Mouse (Mus musculus) cerebellum, adult 18-20 months (tissue): ENCODE measurements at regions not wholly inside any gene's neighbourhood (a gene's known extent, or its start where the extent isn't known, plus 50 kb on each side); places are given as distances from the start of the nearest gene placed in this dataset.

Experiments
- DNase-seq, 2 experiments: peaks; one replicate each; pipeline ENCODE4 v3.0.0; 2021

DNA sequence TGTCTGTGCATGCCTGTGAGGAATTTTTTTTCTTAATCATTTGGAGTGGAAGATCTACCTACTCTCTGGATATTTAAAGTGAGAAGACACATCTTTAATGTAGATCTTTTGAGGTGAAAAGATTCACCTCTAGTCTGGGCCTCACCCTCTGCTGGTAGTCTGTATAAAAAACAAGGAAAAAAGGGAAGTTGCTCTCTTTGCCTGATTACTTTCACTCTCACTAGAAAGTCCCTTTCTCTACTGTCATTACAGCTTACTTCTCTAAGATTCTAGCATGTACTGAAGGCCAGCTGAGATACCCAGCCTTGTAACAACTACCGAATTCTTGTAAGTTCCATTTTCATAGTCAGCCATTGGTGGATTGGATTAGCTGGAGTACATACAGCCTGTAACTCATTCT is 3791.9 kb downstream of the 9330182O14Rik start:
- DNase-seq, result no peak

GRCm38 (mm10) chr15:43933608-43934007 is 3799.4 kb downstream of the 9330182O14Rik start:
- DNase-seq, result no peak

GRCm38 (mm10) chr15:43940424-43940823 is 3806.3 kb downstream of the 9330182O14Rik start:
- DNase-seq, result no peak

GRCm38 (mm10) chr15:43940905-43941304 is 3806.7 kb downstream of the 9330182O14Rik start:
- no peak for DNase-seq

GRCm38 (mm10) chr15:43942002-43942660 is 3808.0 kb downstream of the 9330182O14Rik start:
- no peak for DNase-seq

DNA sequence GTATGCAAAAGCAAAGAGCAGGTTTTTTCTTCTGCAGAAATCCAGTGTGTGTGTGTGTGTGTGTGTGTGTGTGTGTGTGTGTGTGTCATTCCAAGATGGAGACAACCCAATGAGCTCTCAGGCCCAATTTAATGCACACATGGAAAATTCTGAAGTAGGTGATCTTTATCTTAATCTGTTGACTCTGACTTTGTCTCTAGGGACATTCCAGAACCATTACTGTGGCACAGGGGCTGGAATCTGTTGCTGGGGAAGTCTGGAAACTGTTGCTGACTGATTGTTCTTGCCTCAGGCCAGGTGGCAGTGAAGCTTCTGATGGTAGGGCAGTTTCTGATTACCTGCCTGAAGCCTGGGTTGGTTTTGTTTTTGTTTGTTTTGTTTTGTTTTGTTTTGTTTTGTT is 3850.8 kb downstream of the 9330182O14Rik start:
- no peak for DNase-seq

- peak in 1 of 2 experiments; percentile 7 for DNase-seq
Measured at GRCm38 (mm10) chr15:43991229-43991628, 3857.1 kb downstream of the 9330182O14Rik start.

DNA sequence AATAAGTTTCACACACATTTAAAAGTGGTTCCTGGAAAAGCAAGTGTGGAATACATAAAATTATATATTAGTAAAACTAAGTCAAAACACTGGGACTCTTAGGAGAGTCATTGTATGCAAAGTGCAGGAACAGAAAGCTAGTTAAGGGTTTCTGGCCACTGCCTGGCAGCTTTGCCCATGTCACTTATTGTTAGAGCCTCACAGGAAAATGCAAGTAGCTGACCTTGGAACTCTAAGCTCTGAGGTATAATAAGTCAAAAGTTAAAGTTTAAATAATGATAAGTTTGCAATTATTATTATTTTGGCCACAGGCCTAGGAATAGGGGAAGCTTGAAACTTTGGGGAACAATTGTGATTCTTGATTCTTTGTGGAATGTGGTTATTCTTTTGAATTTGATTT is 3858.8 kb downstream of the 9330182O14Rik start:
- DNase-seq, result no peak

DNA sequence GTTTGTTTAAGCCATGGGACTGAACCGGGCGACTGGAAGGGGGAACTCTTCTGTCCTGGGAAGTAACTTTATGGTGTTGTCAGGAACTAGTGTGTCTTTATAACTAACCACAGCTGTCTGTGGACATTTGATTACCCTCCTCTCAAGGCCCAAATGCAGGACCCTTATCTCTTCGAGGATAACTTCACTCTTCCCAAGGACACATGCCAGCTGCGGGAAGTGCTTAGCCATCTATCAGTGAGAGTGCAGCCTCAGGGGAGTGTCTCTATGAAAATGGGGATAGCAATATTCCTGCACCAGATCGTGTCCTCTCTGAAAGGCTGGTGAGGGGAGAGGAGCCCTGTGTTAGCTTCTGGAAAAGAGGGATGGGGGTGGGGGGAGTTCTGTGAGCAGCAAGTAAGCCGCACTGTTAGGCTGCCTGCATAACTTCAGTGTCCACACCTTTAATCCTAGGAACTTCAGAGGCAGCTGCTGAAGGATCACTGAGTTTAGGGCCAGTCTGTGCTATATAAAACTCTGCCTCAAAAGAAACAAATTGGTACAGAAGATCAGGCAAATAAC is 3892.4 kb downstream of the 9330182O14Rik start:
- DNase-seq, result no peak

DNA sequence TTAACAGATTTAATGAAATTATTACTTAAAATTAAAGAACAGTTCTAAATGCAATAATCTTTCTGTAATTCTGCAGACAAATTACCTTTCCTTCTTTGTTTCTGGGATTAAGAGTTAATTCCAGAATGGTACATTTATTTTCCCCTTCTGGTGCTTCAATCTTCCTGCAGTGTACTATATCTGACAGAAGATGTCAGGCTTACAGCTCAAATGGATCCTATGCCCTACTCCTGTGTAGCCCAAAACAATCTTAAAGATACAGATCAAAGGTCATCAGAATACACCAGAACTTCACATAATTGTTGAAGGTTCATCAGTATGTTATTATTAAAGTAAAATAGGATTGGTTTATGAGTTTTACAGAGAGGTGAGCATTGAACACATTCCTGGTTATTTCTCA is 3901.7 kb downstream of the 9330182O14Rik start:
- DNase-seq, result no peak

DNA sequence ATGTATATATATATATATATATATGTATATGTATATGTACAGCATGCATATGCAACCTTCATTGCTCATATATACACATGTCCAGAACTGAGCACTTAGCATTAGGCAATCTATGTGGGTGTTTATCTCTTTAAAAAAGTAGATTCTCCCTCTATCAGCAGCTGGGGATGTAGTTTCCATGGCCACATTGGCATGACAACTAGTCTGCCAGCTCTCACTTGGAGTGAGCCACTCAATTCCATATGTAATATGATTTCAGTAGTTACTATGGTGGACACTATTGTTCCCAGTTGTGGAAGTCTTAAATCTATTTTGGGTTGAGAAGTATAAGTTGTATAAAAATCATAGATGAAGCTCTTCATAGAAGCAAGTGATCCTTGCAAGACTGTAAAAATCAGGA is 3903.7 kb downstream of the 9330182O14Rik start:
- no peak for DNase-seq

DNA sequence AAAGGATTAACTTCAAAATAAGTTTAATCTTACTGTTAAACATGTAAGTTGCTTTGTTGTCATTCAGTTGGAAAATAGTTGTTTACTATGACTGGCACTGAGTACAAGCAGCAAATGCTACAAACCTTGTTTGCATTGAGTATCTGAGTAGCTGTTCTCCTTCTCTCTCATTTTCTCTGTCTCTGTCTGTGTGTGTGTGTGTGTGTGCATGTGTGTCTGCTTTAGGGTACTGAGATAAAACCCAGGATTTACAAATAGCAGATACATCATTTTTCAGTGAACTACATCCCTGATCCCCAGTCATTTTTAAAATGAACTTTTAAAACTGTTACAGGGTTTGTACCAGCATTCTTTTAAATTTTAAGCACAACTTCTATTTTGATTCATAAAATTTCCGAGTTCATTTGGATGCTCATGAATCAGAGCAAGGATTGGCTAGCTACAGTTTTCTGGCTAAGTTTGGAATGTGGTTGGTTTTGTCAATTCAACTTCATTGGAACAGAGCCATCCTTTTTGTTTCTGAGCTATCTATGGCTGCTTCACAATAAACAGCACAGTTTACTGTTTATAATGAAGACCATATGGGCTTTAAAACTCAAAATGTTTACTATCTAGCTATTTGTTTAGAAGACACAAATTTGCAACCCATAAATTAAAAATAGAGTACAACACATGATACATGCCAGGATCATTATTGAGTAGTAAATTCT is 3916.6 kb downstream of the 9330182O14Rik start:
- no peak for DNase-seq

DNA sequence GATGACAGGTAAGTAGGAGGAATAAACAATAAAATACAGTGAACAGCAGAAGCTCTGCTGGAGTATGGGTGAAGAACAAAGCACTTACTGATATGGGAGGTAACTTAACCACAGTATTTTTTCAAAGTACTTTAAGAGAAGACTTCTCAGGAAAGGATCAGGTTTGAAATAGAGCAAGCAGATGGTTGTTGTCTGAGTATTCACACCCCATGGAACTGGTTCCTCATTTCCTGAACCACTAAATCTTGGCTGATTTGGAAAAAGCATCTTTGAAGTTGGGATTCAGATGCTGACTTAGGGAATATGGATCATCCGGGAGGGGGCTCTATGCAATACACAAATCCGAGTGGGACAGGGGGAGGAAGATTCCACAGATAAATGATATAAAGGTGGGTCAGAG is 3930.7 kb downstream of the 9330182O14Rik start:
- DNase-seq, result no peak

GRCm38 (mm10) chr15:44083680-44084079 is 3949.5 kb downstream of the 9330182O14Rik start:
- no peak for DNase-seq

DNA sequence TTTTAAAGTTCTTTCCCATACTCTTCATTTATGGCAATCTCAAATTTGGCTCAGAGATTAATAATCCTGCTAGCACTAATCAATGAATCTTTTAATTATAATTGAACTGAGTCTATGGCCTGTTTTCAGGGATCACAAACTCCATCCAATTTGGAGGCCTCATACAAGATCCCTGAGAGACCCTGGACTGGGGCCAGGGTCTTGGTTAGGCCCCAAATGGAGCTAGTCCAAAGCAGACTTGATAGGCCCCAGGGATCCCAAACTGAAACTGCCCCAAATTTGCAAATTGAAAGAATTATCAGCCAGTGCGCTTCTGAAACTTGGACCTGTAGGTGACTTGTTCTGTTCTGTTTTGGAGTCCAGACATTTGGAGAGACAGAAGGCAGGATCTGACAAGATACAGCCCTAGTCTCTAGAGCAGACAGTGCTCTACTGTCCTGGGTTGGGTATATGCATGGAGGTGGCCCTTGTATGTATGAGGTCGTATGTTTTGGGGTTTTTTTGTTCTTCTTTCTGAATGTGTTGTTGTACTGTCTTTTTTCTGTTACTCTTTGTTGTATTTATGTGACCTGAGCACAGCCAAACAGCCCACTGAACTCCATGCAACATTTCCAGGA is 3978.3 kb downstream of the 9330182O14Rik start:
- no peak for DNase-seq

DNA sequence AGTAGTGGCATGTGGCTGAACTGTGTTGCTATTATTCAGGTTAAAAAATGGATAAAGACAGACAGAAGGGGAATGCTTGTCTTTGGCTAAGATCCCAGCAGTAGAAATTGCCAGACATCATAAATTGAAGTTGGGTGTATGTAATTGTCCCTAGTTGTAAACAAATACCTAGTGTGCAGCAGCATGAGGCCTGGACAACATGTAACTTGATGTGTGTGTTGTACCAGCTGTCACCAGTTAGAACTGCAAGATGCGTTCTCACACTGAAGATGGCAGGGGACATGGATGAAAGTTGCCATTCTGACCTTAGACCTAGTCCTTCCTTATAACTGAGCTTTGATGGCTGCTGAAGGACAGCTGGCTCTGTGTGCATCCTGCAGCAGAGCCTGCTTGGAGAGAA is 4000.0 kb downstream of the 9330182O14Rik start:
- no peak for DNase-seq
